Mouse (Mus musculus): Measurements from ENCODE around the gene Gm19402. TPM values are rescaled to one million over a fixed set of nuclear protein-coding genes. Genes with fewer than 3 reads are reported as not detected.
A peak's percentile ranks its signal among the peaks of the same experiment; 100 is the strongest.
"Not testable (repeated sequence)": the region's sequence is repeated elsewhere in the genome, so short reads cannot be mapped to it uniquely, and the experiment has no call there.

The Gm19402 gene
- not detected in 2 replicates for polyA plus RNA-seq (2016; fragmentation: Nextera tagmentation; extraction: Ambion mirVana)

- DNase-seq (ENCODE audit: extremely low spot score, low spot score); H3K9me3 ChIP-seq; H3K36me3 ChIP-seq (replicated peaks); H3K4me3 ChIP-seq: not testable (repeated sequence)
- Histone ChIP-seq H3K27me3 (ENCODE audit: poor library complexity, severe bottlenecking) (peaks cover 55% of the 10 kb centered on the region), H3K27ac (peak within 1 kb of the TSS; percentile 35; the same call in 1 of the 2 replicates), H3K4me1 (peaks cover 47% of the 10 kb centered on the region)
- 60% methylated on average over 3 of the region's 3 CpGs for WGBS
These were observed at the start of gene Gm19402 for GRCm38 (mm10) chr10:77690356-77690807. TSS of gene Gm19402 (minus strand) at chr10:77690757.

DNA sequence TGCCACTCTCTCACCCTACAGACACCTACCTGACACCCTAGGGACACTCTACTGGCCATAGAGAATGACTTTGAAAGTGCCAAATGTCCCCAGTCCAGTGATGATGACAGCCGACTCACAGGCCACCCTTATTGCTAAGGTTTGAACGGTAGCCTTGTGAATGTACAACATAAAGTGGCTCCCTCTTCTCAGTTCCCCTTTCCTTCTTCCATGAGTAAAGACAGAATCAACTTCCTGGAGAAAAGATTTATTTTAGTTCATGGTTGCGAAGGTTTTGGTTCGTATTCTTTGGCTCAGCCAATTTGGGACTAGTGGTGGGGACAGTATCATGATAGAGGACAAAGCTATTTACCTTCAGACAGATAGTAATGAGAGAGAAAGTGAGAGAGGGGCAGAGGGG, 48.4 kb upstream of the Gm19402 start:
- DNase-seq (ENCODE audit: extremely low spot score, low spot score): no peak
- whole genome bisulfite sequencing: 89% methylated on average over 4 of the region's 4 CpGs

DNA sequence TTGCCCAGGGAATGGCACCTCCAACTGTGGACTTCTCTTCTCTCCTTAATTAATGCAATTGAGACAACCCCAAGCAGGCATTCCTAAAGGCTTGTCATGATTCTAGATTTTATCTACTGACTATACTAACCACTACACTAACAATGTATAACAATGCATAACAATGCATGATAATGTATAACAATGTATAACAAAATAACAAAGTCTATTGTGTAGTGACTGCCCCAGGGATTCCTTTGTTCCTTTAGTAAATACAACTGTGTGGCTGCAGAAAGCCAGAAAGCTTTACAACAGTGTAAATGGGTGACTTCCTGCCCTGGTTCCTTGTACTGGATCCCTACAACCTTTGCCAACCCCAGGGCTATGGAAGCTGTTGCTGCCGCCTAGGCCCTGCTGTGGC, 45.4 kb upstream of the Gm19402 start:
- Histone ChIP-seq H3K27me3 (ENCODE audit: poor library complexity, severe bottlenecking) (no peaks in the 10 kb centered on the region), H3K36me3 (replicated peaks) (no peaks in the 10 kb centered on the region)
- WGBS: 83% methylated on average over 1 of the region's 1 CpGs

More for the DNA sequence above, 48.4 kb upstream of the Gm19402 start:
- Histone ChIP-seq H3K4me3 (no peak overlapping the region), H3K36me3 (replicated peaks) (no peaks in the 10 kb centered on the region), H3K4me1 (peaks cover 37% of the 10 kb centered on the region), H3K9me3 (peaks cover 12% of the 10 kb centered on the region), H3K27ac (no peak overlapping the region), H3K27me3 (ENCODE audit: poor library complexity, severe bottlenecking) (no peaks in the 10 kb centered on the region)

GRCm38 (mm10) chr10:77729241-77729640, 38.7 kb upstream of the Gm19402 start:
- Histone ChIP-seq H3K9me3 (peaks cover 3% of the 10 kb centered on the region; the same call in 1 of the 2 replicates), H3K27me3 (ENCODE audit: poor library complexity, severe bottlenecking) (no peaks in the 10 kb centered on the region), H3K4me3 (no peak overlapping the region), H3K4me1 (peaks cover 4% of the 10 kb centered on the region; the same call in 1 of the 2 replicates), H3K36me3 (replicated peaks) (no peaks in the 10 kb centered on the region), H3K27ac (no peak overlapping the region)
- DNase-seq (ENCODE audit: extremely low spot score, low spot score): no peak
- WGBS: 50% methylated on average over 4 of the region's 4 CpGs

More for the DNA sequence above, 45.4 kb upstream of the Gm19402 start:
- Histone ChIP-seq H3K9me3 (peaks cover 12% of the 10 kb centered on the region), H3K27ac (no peak overlapping the region), H3K4me1 (peaks cover 21% of the 10 kb centered on the region), H3K4me3 (no peak overlapping the region)
- DNase-seq (ENCODE audit: extremely low spot score, low spot score): no peak

GRCm38 (mm10) chr10:77728280-77728679, 37.7 kb upstream of the Gm19402 start:
- DNase-seq (ENCODE audit: extremely low spot score, low spot score): no peak
- WGBS: 60% methylated on average over 4 of the region's 4 CpGs

DNA sequence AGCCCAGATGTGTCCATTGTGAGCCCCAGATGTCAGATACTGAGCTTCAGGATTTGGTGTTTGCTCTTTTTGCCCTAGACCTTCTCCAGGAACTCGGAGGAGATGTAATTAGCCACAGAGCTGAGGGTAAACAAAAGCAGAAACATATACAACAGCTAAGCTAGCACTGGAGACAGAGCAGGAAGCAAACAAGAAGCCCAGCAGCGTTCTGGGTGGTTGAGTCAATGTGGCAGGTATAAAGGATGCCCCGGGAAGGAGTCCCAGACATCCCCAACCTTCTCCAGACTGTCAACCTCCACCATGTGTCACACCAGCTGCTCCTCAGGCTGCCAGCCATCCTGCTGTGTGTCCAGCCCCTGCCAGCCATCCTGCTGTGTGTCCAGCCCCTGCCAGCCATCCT, 35.6 kb upstream of the Gm19402 start, which contains the start of gene Gm10100:
Gene Gm10100 (plus strand): TSS at position 301 of the 400 bp plus-strand sequence.
- H3K4me1 ChIP-seq: peaks cover 4% of the 10 kb centered on the region; the same call in 1 of the 2 replicates
- no peak within 1 kb of the TSS for H3K4me3 ChIP-seq
- H3K36me3 ChIP-seq (replicated peaks): no peaks in the 10 kb centered on the region
- no peak within 1 kb of the TSS for H3K27ac ChIP-seq
- 44% methylated on average over 3 of the region's 3 CpGs for WGBS
- no peaks in the 10 kb centered on the region for H3K27me3 ChIP-seq (ENCODE audit: poor library complexity, severe bottlenecking)
- no peaks in the 10 kb centered on the region for H3K9me3 ChIP-seq
- no peak for DNase-seq (ENCODE audit: extremely low spot score, low spot score)

More at GRCm38 (mm10) chr10:77728280-77728679, 37.7 kb upstream of the Gm19402 start:
- no peak overlapping the region for H3K27ac ChIP-seq
- no peak overlapping the region for H3K4me3 ChIP-seq
- no peaks in the 10 kb centered on the region for H3K36me3 ChIP-seq (replicated peaks)
- peaks cover 4% of the 10 kb centered on the region; the same call in 1 of the 2 replicates for H3K4me1 ChIP-seq
- no peaks in the 10 kb centered on the region for H3K27me3 ChIP-seq (ENCODE audit: poor library complexity, severe bottlenecking)
- no peaks in the 10 kb centered on the region for H3K9me3 ChIP-seq

GRCm38 (mm10) chr10:77724855-77725254, 34.3 kb upstream of the Gm19402 start:
- Histone ChIP-seq H3K36me3 (replicated peaks) (no peaks in the 10 kb centered on the region), H3K9me3 (peaks cover 7% of the 10 kb centered on the region; the same call in 1 of the 2 replicates), H3K4me1 (peaks cover 4% of the 10 kb centered on the region; the same call in 1 of the 2 replicates), H3K27me3 (ENCODE audit: poor library complexity, severe bottlenecking) (no peaks in the 10 kb centered on the region), H3K4me3 (no peak overlapping the region), H3K27ac (no peak overlapping the region)
- DNase-seq (ENCODE audit: extremely low spot score, low spot score): no peak
- WGBS: 73% methylated on average over 8 of the region's 8 CpGs

DNA sequence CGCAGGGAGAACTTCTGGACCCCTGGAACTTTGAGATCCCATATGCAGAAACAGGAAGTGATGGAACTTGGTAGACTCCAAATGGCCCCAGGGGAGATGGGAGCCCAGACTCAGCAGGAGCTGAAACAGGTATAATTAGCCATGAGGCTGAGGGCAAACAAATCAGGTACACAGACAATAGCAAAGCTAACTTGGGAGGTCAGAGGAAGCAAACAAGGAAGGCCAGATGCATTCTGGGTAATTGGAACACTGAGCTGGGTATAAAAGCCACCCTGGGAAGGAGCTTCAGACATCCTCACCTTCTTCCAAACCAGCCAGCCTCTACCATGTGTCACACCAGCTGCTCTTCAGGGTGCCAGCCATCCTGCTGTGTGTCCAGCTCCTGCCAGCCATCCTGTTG, 29.7 kb upstream of the Gm19402 start, which contains the start of gene Krtap12-1:
Gene Krtap12-1 (plus strand): TSS at position 301 of the 400 bp plus-strand sequence.
- H3K4me3 ChIP-seq; DNase-seq (ENCODE audit: extremely low spot score, low spot score); H3K27ac ChIP-seq; H3K4me1 ChIP-seq; H3K27me3 ChIP-seq (ENCODE audit: poor library complexity, severe bottlenecking); H3K36me3 ChIP-seq (replicated peaks); H3K9me3 ChIP-seq: not testable (repeated sequence)
- WGBS: 89% methylated on average over 1 of the region's 1 CpGs

DNA sequence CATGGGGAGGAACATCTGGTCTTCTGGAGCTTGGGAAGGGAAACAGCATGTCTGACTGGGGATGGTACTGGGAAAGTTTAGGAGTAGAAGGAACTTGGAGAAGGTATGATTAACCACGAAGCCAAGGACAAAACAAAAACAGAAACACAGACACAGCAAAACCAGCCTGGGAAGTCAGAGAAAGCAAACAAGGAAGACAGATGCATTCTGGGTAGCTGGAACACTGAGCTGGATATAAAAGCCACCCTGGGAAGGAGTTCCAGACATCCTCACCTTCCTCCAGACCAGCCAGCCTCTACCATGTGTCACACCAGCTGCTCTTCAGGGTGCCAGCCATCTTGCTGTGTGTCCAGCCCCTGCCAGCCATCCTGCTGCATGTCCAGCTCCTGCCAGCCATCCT, 24.9 kb upstream of the Gm19402 start, which contains the start of gene Gm10142:
Gene Gm10142 (plus strand): TSS at position 301 of the 400 bp plus-strand sequence.
- no peak within 1 kb of the TSS for H3K27ac ChIP-seq
- H3K36me3 ChIP-seq (replicated peaks): no peaks in the 10 kb centered on the region
- H3K4me1 ChIP-seq: no peaks in the 10 kb centered on the region
- no peak for DNase-seq (ENCODE audit: extremely low spot score, low spot score)
- H3K27me3 ChIP-seq (ENCODE audit: poor library complexity, severe bottlenecking): no peaks in the 10 kb centered on the region
- peaks cover 11% of the 10 kb centered on the region; the same call in 1 of the 2 replicates for H3K9me3 ChIP-seq
- H3K4me3 ChIP-seq: no peak within 1 kb of the TSS
- WGBS: 90% methylated on average over 1 of the region's 1 CpGs

DNA sequence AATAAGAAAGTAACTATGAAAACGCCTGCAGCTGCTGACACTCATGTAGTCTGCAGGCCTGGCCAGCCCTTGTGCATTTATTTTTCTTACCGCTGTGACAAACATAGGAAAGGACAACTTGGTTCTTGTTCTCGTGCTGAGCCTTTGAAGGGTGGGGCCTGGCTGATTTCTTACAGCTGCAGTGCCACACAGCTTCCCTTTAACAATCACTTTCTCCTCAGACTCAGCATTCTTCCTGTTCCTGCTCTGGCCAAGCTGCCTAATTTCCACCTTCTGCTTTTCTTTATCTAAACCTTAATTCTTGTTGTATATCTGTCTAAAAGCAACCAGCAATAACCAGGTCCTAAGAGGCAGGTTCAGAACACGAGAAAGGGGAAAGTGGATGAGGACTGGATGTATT, 23.2 kb upstream of the Gm19402 start:
- no peak overlapping the region for H3K4me3 ChIP-seq
- no peaks in the 10 kb centered on the region for H3K36me3 ChIP-seq (replicated peaks)
- H3K9me3 ChIP-seq: peaks cover 7% of the 10 kb centered on the region; the same call in 1 of the 2 replicates
- no peaks in the 10 kb centered on the region for H3K27me3 ChIP-seq (ENCODE audit: poor library complexity, severe bottlenecking)
- no peak for DNase-seq (ENCODE audit: extremely low spot score, low spot score)
- WGBS: 84% methylated on average over 4 of the region's 4 CpGs
- H3K27ac ChIP-seq: no peak overlapping the region
- no peaks in the 10 kb centered on the region for H3K4me1 ChIP-seq

GRCm38 (mm10) chr10:77711157-77711556, 20.6 kb upstream of the Gm19402 start, which contains the start of gene Gm10024:
TSS of gene Gm10024 (plus strand) at chr10:77711457.
- H3K27me3 ChIP-seq (ENCODE audit: poor library complexity, severe bottlenecking); DNase-seq (ENCODE audit: extremely low spot score, low spot score); H3K4me3 ChIP-seq; H3K27ac ChIP-seq; H3K4me1 ChIP-seq; H3K36me3 ChIP-seq (replicated peaks): not testable (repeated sequence)
- H3K9me3 ChIP-seq: peaks cover 15% of the 10 kb centered on the region

DNA sequence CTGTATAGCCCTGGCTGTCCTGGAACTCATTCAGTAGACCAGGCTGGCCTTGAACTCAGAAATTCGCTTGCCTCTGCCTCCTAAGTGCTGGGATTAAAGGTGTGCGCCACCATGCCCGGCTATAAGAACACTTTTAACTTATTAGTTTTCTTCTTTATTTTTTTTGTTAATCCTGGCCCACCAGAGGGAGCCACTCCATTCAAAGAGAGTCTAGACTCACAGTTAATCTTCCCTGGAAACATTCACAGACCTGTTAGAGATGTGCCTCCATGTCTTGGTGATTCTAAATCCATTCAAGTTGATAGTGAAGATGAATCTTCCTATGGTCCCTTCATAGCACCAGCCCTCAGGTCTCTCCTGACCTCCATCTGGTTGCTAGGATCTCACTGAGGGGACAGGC, 19.3 kb upstream of the Gm19402 start:
- no peak overlapping the region for H3K27ac ChIP-seq
- H3K27me3 ChIP-seq (ENCODE audit: poor library complexity, severe bottlenecking): no peaks in the 10 kb centered on the region
- H3K4me3 ChIP-seq: no peak overlapping the region
- H3K9me3 ChIP-seq: peaks cover 28% of the 10 kb centered on the region
- no peaks in the 10 kb centered on the region for H3K36me3 ChIP-seq (replicated peaks)
- 78% methylated on average over 3 of the region's 3 CpGs for whole genome bisulfite sequencing
- H3K4me1 ChIP-seq: no peaks in the 10 kb centered on the region
- no peak for DNase-seq (ENCODE audit: extremely low spot score, low spot score)

GRCm38 (mm10) chr10:77706326-77706725, 15.8 kb upstream of the Gm19402 start, which contains the start of gene Gm10272:
TSS of gene Gm10272 (plus strand) at chr10:77706626.
- H3K27me3 ChIP-seq (ENCODE audit: poor library complexity, severe bottlenecking): no peaks in the 10 kb centered on the region
- H3K4me1 ChIP-seq: no peaks in the 10 kb centered on the region
- DNase-seq (ENCODE audit: extremely low spot score, low spot score): no peak
- H3K27ac ChIP-seq: no peak within 1 kb of the TSS
- WGBS: 96% methylated on average over 1 of the region's 1 CpGs
- H3K4me3 ChIP-seq: no peak within 1 kb of the TSS
- no peaks in the 10 kb centered on the region for H3K36me3 ChIP-seq (replicated peaks)
- peaks cover 38% of the 10 kb centered on the region for H3K9me3 ChIP-seq
